Mouse (Mus musculus) adipocyte (in vitro differentiated cells): Measurements from ENCODE around the gene Zdhhc7.

Source experiments
- DNase-seq: peaks from one replicate; pipeline ENCODE4 v3.0.0-alpha.2; 2016; ENCODE audit warnings: low spot score

Zdhhc7 gene

DNA sequence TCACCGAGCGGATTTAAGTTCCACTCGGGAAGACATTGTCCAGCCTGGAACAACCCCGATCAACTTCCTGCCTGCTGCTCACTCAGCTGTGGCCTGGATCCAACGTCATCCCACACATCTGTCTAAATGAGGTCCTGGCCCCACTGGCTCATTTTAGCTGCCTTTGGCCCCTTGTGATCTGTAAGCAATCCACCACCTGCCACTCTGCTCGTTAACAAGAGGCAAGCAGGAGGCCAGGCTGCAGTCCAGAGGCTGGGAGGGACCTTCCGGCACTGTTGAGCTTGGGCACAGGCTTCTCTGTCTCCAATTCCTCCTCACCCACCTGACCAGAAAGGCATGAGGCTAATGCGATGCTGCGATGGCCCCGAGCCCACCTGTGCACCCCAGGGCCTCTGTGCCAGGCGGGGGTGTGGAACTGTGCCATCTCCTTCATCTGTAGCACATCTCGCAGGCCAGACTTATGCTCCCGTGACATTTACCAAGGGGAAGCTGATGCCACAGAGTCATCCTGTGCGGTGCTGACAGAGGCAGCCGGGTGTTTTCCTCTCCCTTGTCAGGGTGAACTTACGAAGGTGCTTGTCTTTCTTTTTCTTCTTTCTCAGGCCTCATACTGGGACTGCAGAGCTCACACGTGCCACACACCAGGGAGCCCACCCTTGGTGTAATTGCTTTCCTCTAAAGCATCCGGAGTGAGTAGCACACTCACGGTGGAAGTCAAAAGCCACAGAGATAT, 33.2 kb downstream of the Zdhhc7 start:
- peak; percentile 19 for DNase-seq

DNA sequence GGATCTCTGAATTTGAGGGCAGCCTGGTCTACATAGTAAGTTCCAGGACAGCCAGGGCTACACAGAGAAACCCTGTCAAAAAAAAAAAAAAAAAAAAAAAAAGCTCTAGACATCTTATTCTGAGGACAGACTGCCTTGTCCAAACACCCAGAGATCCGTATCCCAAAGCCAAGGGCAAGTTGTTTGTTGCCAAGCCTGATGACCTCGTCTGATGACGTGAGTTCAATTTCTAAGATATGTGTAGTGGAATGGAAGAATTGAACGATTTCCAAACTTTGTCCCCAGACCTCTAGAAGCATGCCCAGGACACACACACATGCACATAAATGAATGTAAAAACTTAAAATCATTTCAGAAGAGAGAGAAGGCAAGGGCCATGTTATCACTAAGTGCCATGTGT, 35.1 kb downstream of the Zdhhc7 start:
- DNase-seq: no peak

DNA sequence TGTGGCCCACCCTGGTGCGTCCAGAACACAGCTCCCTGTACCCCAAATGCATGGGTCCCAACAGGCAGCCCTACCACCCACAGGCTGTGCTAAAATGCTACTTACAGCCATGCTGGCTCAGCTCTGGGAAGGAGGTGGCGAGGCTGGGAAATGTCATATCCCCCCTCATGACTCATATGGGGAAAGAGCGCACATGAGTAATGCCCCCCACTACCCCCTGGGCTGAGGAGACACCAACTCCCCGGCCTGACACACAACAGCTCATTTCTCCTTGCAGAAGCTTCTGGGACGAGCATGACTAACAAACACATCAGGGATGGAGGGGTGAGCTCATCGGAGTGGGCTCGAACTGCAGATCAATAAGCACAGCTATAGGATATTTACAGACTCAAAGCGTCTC, 35.7 kb downstream of the Zdhhc7 start:
- DNase-seq: no peak

DNA sequence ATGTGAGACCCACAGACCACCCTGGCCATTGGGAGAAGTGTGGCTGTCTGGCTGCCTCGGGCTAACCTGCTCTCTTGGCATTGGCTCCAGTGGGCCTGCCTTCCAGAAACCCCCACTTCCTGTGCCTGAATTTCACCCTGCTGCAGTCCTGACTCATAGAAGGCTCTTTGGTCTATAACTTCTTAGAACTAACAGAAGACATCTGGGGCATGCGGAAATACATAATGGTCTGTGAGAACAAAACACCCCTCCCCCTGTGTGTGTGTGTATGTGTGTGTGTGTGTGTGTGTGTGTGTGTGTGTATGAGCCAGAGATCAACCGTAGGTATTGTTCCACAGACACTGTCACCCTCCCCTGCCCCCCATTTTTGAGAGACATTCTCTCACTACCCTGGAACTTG, 38.0 kb downstream of the Zdhhc7 start:
- no peak for DNase-seq

DNA sequence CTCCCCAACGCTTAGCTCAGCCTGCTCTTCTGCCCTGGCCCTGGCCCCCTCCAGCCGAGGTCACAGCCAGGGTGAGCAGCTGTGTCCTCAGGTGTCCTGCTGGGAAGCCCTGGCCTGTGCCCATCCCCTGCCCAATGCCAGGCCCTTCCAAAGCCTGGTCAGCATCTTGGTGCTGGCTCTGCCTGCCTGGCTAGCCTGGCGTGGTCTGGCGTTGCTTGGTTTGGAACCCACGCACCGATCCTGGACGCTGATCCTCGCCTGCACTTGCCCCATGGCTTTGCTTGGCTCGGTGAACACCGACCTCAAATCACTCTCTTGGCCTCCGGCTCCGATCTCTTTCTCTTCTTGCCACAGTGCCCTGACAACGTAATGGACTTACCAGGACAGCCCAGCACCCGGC, 38.5 kb downstream of the Zdhhc7 start:
- no peak for DNase-seq

DNA sequence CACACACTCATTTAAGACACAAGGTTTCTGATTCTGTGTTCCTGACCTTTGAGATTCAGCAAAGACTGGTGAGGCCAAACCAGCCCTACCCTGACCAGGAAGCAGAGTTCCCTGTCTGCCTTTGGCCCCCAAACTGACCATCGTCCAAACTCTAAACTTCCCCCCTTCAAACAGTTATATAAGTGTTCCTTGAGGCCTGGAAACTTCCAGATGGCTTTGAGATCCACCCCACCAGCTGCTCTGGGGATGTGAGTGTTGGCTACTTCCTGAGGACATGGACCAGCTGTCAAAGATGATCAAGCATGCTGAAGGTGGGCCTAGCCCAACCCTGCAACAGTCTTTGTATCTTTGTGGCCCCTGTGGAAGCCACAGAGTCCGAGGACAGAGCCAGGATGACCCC, 44.2 kb downstream of the Zdhhc7 start:
- no peak for DNase-seq

DNA sequence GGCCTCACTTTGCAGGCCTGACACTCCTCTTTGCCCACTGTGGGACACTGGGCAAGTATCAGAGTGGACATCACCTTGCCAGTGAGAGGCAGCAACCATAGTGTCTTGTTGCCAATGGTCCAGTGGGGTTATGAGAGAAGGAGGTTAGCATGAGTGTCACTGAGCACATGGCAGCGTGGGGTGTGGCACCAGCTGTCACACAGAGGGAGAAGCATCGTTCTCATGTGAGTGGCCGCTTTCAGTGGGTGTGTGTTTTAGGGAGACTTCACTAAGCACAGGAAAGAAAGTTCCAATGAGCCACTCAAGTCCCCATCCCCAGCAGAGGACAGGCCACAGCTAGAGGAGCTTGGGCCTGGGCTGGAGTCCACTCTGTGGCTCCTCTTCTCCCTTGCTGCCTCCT, 46.4 kb downstream of the Zdhhc7 start:
- no peak for DNase-seq

DNA sequence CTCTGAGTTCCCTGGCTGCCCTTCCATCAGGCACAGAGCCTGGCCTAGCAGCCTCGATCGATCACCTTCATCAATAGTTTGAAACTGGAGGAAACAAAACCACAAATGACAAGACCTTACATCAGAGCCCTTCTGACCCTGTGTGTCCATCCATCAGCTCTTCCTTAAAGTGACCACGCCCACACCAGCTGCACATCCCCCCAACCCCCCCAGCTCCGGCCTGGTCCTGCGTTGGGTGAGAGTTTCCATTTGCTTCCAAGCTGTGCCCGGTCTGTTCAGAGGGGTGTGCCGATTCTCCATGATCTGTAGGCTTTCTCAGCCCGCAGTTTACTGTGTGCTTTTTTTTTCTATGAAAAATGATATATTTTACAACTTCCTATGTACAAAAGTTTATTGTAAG, 49.0 kb downstream of the Zdhhc7 start:
- no peak for DNase-seq

DNA sequence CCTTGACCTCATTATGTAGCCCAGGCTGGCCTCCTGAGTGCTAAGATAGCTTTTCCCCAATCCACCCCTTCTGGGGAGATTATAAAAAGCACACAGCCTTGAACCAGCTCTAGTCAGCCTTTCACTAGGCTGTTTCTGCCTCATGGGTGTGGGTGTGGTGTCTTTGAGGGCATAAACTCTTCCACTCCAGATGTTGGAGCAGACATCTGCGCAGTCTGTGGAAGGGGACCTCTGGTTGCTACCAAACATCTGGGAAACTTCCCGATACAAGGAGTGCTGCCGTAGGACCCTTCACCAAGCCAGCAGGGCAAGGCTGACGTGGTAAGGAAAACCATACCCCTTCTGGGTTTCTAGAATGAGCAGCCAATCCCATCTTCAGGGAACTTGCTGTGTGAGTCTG, 49.4 kb downstream of the Zdhhc7 start:
- DNase-seq: no peak

DNA sequence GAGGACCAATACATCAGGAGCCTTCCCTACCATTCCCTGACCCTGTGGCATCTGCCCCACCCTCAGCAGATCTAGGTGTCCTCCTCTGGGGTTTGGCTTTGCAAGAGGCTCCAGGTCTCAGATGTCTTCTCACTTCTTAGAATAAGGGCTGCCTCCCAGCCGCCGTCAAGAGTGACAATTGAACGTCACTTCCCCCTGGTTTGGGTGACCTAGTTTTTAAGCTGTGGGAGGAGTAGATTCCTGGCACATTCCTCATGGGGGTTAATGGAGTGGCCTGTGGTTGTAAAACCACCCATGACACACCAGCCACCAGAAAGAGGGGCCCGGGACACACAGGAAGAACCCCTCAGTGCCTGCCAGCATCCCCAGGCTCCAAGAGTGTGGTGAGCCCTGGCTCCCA, 50.3 kb downstream of the Zdhhc7 start:
- DNase-seq: no peak

DNA sequence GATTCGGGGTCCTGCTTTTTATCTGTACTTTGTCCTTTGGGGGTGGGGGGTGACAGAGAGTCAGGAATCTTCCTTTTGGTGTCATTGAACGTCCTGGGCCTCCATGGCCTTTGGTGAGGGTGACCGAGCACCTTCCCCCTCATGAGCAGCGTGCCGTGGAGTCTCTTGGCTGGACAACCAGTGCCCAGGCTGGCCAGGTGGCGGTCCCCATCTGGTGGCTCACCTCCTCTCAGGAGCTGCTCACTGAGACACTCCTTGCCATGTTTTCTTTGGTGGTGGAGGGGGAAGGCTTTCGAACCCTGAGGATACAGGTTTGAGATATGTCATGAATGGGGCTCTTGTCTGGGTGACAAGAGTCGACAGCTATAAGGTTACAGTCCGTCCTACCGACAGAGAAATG, 50.9 kb downstream of the Zdhhc7 start:
- DNase-seq: no peak

DNA sequence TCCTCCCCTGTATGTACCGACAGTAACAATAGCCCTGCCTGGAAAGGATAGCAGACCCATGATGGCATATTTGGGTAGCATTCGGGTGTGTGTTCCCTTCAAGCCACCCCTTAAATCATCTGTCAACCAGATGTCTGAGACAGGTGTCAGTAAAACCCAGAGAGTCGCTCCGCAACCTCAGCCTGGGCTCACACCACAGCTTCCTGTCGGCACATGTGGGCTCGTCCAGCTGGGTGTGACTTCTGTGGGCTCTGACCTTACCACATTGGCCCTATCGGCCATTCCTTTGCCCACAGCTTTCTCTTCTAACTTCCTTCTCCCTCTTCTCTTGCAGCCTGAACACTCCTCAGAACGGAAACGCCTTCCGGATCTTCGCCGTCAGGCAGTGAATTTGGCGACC, 51.3 kb downstream of the Zdhhc7 start:
- no peak for DNase-seq

DNA sequence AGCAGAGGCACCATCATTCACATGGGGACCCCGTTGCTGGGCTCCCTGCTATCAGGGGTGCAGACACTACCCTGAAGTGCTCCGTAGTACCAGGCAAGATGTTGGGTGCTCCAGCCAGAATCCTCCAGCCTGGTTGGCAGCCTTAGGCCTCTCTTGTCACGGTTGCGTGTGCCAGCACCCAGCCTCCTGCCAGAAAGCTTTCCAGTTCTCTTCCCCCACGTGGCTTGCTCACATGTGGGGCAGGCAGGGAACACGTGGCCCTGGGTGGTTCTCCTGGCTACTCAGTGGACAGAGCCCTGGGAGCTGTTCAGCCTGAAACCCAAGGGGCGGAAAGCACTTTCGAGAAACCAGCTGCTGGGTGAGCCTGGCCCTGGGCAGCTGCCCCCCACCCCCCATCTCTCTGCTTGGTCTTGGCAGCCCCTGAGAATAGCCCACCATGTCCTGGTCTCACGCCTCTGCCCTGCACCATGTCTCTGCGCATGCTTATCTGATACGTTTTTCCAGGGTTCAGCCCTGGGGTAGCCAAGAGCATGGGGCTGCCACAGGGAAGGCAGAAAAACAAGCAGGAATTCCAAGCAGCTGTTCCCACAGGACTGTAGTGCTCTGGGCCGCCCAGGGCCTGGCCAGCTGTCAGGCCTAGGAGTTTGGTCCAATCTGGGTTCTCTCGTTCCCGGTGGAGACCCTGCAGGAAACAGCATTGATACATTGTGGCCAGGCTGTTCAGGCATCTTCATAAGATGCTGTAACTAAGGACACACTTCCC, 54.8 kb downstream of the Zdhhc7 start:
- DNase-seq: peak; percentile 99

DNA sequence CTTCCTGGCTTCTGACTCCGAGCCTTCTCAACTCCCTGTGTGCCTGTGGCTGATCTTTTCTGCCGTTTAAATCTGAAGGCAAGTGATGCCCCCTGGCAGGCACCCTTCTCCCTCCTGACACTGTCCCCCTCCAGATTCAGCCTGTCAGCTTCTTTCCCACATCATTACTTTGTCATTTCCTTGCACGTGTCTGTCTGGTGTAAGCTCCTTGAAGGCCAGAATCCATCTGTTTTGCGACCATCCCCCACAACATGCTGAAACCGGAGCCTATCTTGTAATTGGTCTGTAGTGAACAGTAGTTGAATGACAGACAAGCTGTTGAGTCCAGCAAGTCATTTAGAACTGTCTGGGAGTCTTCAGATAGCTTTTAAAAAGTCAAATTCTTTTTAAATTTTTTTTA, 55.8 kb downstream of the Zdhhc7 start:
- peak; percentile 57 for DNase-seq

DNA sequence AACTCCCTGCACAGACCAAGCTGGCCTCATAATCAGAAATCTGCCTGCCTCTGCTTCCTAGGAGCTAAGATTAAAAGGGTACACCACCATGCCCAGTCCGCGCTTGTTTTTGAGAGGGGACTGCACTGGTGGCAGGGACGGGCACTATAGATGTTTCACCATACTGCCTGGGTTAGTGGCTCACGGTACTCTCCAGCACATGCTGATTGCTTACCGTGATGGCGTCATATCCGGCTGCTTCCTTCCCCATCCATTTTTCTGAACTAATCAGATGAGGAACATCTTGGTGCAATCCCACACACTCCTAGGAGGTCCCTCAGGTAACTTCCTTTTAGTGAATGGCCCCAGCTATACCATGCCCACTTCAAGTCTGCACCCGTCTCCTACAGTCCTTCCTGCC, 56.4 kb downstream of the Zdhhc7 start:
- no peak for DNase-seq

DNA sequence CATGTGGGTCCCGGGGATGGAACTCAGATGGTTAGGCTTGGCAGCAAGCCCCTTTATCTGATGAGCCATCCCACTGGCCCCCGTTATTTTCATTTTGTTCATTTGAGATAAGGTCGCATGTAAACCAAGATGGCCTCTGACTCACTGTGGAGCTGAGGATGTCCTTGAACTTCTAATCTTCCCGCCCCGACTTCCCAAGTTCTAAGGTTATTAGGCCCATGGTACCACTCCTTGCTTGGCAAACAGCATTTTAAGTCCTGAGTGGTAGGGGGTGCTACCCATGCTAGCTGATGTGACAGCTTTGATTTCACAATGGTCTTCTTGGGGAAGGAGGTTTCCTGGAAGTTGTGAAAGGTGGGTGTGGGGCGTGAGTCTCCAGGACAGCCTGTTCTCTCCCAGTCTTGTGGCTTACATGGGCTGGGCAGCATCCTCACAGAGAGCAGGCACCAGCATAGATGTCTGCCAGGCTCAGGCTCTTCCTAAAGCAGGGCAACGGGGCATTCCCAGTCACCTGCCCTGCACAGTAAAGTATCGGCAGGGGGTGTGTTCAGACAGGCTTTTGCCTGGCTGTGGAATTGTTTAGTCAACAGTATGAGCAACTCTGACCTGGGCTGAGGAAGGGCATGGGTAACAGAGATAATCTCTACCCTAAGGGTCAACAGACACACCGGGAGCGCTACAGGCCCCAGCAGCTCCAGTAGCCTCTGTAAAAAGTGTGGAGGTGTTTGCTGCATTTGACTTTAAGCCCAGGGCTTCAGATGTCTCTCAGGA, 58.6 kb downstream of the Zdhhc7 start:
- DNase-seq: peak; percentile 25

DNA sequence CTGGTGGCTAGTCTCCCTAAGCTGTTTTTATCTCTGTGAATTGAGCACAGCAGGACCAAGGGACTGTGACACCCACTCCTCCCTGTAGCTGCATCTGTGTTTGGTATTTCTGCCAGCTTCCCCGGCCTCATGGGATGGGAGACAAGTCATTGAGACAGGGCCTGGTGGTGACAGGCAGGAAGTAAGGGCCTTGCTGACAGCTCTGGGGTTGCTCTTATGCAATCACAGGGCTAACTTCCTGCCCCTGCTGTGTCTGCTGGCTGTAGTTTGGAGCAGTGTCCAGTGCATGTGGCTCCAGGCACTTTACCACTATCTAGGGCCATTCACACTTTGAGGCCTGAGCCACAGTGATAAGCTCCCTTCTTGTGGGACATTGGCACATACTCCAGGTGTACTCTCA, 60.4 kb downstream of the Zdhhc7 start:
- DNase-seq: peak; percentile 59

DNA sequence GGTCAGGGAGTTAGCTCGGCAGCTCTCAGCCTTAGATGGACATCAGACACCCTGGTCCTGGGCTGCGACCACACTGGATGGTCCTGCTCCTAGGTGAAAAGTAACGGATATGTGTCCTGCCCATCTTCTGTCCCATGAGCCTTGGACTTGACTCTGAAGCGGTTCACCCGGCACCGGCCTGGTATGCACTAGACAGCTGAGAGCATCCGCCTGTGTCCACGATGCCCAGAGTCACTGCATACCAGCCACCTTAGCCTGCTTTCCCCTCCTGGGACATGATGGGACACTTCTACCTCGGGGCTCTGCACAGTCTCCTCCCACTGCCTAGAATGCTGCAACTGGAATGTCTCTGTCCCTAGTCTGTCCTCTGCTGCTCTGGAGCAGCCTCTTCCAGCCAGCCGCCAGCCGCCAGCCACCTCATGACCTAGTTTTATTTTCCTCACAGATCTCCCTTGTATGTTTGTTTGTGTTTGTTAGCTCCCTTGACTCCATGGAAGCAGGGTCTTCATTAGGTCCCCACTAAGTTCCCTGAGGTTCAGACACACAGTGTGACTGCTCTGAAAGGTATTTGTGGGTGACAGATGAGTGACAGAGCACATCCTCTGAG, 61.9 kb downstream of the Zdhhc7 start:
- no peak for DNase-seq

DNA sequence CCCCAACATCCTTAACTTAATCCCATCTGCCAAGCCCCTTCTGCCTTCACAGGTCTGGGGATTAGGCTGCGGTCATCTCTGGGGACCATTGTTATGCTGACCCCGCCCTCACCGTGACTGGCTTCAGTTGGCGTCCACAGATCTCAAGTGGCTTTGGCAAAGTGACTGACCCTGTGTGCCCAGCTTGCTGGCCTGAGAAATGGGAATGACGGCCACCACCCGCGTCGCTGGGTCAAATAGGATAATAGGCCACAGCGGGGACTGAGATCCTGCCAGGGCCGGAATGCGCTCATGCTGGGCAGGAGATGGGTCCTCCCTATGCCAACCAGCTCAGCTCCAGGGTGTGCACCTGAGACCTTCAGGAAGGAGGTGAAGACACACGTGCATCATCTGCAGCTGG, 62.5 kb downstream of the Zdhhc7 start:
- no peak for DNase-seq

DNA sequence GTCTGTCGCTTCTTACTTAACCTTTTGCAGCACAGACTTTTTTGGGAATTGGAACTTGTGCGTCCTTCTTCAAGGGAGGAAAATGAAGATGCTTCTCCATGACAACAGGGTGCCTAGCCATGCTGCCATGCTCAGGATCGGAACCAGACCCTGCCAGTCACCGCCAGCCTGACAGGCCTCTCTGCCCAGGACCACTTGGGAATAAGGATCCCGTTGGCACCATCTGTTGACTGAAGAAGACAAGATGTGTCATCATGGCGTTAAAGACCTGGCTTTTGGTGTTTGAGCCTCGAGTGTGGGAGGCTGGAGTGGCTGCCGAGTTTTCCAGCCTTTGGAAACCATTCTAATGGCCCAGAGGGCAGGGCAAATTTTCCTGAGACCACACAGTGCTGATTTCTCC, 63.7 kb downstream of the Zdhhc7 start:
- no peak for DNase-seq

DNA sequence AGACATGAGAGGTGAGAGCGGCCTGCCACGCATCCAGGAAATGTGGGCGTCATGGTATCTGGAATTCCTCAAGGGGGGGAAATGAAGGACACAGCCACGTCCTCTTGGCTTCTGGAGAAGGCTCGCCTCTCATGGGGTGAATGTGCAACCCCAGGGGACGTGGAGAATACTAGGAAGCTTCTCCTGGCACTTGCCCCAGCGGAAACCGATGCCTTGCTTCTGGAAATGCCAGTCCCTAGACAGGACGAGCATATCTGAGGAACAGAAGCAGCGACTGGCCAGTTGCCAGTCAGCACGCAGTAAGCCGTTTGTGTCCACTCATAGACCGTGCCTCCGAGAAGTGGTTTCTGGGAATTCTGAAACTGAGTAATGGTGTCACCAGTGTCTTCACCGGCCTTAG, 64.1 kb downstream of the Zdhhc7 start:
- DNase-seq: no peak

DNA sequence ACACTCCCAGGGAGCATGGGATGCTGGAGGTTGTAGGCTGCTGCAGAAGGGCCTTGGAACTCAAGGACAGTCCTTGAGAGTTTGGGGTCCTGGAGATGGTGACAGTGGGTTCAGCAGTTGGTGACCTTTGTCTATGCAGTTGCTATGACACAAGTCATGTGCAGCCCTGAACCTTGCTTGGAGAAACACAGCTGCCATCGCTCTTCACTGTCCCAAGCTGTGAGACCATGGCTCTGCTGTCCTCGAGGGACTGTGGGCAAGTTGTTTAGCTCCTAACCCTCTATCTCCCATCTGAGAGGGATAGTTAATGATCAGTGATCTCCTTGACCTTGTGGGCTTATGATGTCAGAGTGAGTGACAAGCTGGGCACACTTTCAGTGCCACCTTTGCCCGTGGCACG, 64.7 kb downstream of the Zdhhc7 start:
- no peak for DNase-seq

DNA sequence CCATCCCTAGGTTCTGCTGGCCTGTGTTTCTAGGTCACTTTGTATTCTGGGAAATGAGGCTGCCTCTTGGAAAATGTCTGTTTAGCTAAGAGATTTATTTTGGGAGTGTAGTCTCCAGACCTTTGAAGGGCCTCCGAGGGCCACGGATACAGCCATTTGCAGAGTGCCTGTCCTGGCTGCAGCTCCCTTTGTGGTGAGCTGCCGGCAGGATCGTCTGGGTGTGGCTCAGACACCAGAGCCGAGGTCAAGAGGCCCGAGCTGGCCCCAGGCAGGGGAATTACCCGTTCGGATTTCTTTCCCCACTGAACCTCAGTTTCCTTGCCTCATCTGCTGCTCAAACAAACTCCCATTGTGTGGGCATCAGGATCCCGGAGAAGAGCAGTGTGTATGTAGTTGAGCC, 65.2 kb downstream of the Zdhhc7 start:
- DNase-seq: no peak
